Mouse (Mus musculus) v-Abl transformed pro-B cells (cell line): ENCODE results near the gene Rabgap1l.

Experiments used
- in situ Hi-C, 2 experiments: fragments of 400-800 bp; cut with MboI; formaldehyde crosslinking; loops; one replicate each; pipeline ENCODE4 v1.15.1; 2025; ENCODE audit not compliant: unreplicated experiment in 2 of 2

The Rabgap1l gene

GRCm38 (mm10) chr1:160521918-160522317 is 271.1 kb downstream of the Rabgap1l start:
- in situ Hi-C loops = no loop called here

DNA sequence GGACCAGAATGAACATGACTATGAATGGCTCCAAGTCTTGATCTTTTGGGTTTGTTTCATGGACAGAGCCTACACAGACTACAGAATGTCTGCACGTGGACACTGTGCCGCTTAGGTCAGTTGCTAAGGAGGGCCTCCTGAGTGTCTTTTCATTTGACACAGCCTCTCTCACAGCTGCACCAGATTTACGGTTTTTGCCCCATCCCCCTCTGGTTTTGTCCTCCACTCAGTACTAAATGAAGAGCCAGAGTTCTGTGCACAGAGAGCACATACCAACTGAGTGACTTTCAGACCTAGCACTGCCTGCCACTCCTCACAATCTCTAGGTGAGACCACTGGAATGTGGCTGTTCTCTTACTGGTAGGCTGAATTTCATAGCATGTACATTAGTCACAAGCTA is 272.3 kb downstream of the Rabgap1l start:
- in situ Hi-C loops = no loop called here

- in situ Hi-C loops = no loop called here
Measured at GRCm38 (mm10) chr1:160519896-160520465, 273.0 kb downstream of the Rabgap1l start.

- in situ Hi-C loops = no loop called here
Measured at GRCm38 (mm10) chr1:160518552-160518951, 274.5 kb downstream of the Rabgap1l start.

DNA sequence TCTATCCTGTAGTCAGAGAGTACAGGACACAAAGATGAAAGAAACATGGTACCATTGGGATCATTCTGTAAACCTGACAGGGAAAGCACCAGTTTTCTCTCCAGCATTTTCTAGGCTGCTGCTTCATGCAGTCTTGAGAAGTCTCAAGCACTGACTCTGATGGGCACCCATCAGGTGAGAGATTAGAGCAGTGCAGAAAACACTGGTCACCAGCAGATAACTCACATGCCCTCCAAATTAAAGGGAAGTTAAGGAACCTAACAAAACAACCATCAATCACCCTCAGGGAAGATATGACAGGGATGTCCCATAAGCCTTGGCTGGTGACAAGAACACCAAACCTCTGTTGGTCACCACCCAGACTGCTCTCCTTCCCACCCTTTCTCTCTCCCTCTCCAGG is 285.2 kb downstream of the Rabgap1l start:
- in situ Hi-C loops = no loop called here

DNA sequence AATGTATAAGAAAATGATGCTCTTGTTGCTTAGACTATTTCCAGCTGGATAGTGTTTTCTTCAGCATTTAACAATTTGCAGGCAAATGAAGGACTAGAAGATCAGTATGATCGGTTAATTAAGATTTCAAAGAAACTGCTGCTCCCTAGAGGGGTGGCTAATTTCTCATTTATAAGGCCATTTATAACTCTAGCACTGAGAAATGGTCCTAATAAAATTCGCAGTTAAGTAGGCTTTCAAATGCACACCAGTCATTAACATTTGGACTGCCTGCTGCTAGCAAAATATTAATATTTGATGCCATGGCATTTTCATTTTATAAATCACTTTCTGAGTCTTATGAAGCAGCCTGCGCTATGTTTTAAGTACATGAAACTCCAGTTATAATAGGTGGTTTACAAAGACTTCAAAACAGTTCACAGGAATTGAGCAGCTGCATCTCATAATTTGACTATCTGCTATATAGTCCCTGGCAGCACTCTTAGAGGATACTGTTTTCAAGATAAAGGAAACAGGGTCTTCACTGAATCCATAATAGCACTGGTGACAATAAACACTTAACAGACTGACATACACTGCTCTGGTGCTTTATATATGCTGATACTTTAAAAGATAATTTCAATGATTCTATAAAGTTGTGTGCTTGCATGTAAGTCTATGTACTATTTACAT is 296.0 kb downstream of the Rabgap1l start:
- in situ Hi-C loops = no loop called here

DNA sequence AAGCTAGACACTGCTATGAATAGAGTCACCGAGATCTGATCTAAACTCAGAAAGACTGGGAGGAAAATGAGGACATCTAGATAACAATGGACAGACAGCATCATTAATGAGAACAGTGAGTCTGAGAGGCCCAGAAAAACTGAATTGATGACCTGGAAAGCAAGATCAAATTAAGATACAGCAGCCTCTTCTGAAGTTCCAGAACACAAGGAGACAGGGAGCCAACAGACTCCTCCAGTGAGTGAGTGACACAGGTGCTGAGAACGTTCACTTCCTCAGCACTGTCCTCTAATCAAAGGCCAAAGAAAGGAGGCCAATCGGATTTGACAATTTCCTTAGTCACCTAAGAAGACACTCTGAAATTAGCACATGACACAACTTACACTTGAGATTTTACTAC is 307.3 kb downstream of the Rabgap1l start:
- in situ Hi-C loops = no loop called here

- in situ Hi-C loops = no loop called here
Measured at GRCm38 (mm10) chr1:160485028-160485427, 308.0 kb downstream of the Rabgap1l start.

GRCm38 (mm10) chr1:160481643-160482042 is 311.4 kb downstream of the Rabgap1l start:
- in situ Hi-C loops = no loop called here

GRCm38 (mm10) chr1:160467443-160467842 is 325.6 kb downstream of the Rabgap1l start:
- in situ Hi-C loops = no loop called here

DNA sequence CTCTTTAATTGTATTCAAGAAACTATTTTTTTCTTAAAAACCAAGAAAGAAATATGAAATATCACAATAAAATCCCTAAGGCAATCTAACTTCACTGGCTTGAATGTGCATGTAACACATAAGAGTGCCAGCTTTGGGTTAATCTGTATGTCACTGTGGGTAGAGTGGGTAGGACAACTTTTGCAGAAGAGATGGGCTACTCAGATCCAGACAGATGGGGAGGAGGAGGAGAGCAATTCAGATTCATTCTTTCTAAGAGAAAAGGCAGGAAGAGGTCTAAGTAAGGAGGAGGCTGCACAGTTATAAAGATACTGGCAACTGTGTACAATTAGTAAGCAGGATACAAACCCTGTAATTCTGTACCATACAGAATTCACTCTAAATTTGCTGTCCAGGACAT is 327.8 kb downstream of the Rabgap1l start:
- in situ Hi-C loops = no loop called here

GRCm38 (mm10) chr1:160464148-160464547 is 328.9 kb downstream of the Rabgap1l start:
- in situ Hi-C loops = no loop called here

GRCm38 (mm10) chr1:160460346-160460745 is 332.7 kb downstream of the Rabgap1l start:
- in situ Hi-C loops = no loop called here

GRCm38 (mm10) chr1:160451663-160452062 is 341.3 kb downstream of the Rabgap1l start:
- in situ Hi-C loops = no loop called here

DNA sequence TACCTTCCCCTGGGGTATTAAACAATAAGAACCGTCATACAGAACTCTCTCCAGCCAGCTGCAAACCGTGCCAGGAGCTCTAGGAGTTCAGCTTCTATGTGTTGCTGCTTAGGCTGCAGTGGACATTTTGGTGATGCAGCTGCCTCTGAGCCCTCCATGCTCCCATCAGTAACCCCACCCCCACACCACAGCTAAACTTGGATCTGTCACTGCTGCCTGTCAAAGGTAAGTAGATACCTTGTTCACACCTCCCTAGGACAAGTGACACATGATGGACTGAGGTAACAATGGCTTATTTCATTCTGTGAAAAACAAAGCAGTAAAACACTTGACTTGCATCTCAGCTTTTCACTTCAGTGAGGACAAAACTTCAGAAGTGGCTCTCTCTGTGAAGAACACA is 344.3 kb downstream of the Rabgap1l start:
- in situ Hi-C loops = no loop called here

GRCm38 (mm10) chr1:160446823-160447222 is 346.2 kb downstream of the Rabgap1l start:
- in situ Hi-C loops = no loop called here

- in situ Hi-C loops = no loop called here
Measured at GRCm38 (mm10) chr1:160443506-160443905, 349.5 kb downstream of the Rabgap1l start.

DNA sequence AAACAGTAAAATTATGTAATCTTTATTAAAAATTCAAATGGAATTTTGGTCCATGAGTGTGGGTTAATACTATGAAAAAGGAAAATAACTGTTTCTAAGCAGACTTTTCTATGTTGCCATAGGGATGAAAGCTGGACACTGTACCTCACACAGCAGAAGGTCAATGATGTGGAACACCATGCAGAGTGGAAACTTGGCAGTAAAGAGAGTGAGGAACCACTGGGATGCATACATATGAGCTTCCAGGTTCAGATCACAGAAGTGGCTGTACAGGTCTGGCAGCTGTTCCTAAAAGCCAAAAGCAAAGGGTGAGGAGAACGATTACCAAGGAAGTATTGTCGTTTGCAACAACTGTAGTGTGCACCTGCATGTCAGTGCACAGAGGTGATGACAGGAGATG is 351.3 kb downstream of the Rabgap1l start:
- in situ Hi-C loops = no loop called here

- in situ Hi-C loops = no loop called here
Measured at GRCm38 (mm10) chr1:160441161-160441560, 351.9 kb downstream of the Rabgap1l start.

DNA sequence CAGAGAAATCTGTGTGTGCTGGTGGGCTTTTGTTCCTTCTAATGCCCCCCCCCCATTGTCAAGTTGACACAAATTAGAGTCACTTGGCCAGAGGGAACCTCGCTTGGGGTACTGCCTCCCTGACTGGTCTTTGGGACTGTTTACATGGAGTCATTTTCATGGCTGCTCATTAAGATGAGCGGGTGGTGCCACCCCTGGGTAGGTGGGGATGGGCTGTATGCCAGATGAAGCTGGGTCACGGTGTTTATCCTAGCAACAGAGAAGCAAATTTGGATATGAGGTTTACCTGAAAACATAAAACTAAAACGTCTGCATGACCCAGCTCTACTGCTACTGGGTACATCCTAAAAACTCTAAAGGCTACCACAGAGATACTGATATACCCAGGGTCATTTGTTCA is 354.2 kb downstream of the Rabgap1l start:
- in situ Hi-C loops = no loop called here

DNA sequence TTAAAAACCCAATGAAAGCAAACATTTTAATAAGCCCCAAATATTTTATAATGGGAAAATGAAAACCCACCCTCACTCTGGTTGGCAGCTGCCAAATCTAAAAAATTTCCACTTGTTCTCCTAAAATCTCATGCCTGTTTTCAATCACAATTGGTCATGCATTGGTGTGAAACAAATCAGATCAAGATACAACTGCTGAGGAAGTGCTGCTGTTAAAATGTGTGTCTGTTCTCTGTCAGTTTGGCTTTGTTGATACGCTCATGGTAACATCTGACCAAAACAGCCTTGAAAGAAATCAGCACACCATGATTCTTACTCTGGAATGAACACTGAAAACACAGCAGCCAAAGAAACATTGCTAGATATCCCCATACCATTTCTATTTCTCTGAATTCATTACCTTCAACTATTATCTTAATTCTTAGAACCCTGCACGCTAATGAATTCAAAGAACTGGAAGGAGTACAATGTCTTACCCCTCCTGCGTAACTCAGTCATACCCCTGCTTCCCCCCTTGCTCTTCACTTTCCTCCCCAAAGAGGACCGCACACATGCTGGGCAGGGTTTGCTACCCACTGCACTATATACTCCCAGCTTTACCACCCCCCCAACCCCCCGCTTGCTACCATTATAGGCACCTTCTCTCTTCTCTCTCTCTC is 375.7 kb downstream of the Rabgap1l start:
- in situ Hi-C loops = loop anchor here in 1 of 2 experiments (25.0 kb wide), 1 partner anchor 1320 kb away; no protein-coding TSS in a partner anchor

- in situ Hi-C loops = loop anchor here in 1 of 2 experiments (25.0 kb wide), 1 partner anchor 1326 kb away; no protein-coding TSS in a partner anchor
Measured at GRCm38 (mm10) chr1:160410822-160411221, 382.2 kb downstream of the Rabgap1l start.
